Mouse (Mus musculus): Measurements from ENCODE around the gene Sestd1.

Gene Sestd1

GRCm38 (mm10) chr2:77203916-77204315, 76.5 kb downstream of the Sestd1 start:
- no peak for DNase-seq

DNA sequence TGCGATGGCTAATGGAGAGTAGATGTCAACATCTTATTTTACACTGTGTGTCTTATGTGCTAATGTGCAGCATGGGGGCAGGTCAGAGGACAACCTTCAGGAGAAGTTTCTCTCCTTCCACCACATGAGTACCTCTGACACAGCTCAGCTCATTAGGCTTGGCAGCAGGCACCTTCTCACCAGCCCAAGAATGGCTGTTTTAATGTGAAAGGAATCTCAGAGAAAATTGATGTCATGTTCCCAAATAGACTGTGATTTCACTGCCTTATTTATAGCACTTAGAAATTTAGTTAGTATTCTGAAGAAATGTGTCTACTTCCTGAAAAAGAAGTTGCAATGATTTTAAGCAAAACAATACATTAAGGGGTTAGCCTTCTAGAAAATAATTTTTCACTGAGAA, 78.5 kb downstream of the Sestd1 start:
- DNase-seq: no peak

DNA sequence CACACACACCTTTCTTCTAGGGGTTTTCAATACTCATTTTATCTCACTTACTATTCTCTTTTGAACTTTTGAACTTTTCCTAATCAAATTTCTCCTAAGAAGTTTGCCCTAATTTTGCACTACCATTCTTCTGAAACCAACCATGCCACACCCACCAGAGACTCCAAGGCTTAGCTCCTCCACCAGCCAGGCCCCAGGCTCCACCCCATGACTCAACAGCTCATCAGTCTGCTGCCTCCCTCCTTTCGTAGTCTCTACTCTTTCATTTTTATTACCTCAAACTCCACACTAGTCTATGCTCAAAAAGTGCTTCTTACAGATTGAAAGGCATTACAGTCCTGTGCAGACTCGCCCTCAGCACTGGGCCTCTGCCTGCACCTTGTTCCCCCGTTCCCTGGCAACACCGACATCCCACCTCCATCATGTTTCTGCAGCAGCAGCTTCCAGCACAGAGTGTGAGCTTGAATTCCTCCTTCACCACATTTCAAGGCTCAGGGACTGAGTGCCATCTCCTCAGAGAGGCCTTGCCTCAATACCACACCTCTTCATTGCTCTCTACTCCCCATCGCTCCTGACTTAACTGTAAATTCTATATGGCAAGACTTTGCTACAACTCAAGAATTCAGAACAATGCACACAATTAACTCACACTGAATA, 79.3 kb downstream of the Sestd1 start:
- no peak for DNase-seq

GRCm38 (mm10) chr2:77200379-77200778, 80.0 kb downstream of the Sestd1 start:
- no peak for DNase-seq

DNA sequence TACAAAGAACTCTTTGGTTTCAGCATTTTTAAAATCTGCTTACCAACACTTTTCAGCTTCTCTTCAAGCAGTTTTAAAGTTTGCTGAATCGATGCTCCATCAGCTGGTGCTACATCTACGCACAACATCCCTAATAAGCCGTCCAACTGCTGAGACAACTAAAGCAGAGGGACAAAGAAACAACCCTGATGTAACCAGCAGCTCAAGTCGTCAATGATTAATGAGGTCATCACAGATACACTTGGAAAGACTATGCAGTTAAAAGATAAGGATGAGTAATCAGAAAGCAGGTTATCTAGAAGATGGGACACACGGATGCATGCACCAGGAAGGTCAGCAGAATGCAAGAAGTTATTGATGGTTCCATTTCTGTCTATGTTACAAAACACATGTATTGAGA, 82.1 kb downstream of the Sestd1 start:
- DNase-seq: no peak

GRCm38 (mm10) chr2:77196819-77197218, 83.6 kb downstream of the Sestd1 start:
- no peak for DNase-seq

DNA sequence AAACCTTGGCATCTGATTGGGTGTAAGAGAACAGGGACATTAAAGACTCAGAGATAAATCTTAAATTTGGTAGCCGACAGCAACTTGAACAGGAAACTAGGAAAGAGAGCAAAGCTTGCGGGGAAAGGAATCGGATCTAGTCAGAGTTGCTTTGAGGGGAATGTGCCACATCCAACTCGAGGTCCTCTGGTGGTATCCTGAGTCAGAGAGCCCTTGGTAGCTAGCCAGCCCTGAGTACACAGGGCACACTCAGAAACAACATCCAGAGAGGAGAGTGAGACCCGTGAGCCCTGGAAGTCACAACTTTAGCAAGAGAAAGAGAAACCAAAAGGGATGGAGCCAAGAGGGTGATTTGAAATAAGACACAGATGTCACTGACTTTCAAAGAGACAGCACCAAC, 85.3 kb downstream of the Sestd1 start:
- DNase-seq: no peak

DNA sequence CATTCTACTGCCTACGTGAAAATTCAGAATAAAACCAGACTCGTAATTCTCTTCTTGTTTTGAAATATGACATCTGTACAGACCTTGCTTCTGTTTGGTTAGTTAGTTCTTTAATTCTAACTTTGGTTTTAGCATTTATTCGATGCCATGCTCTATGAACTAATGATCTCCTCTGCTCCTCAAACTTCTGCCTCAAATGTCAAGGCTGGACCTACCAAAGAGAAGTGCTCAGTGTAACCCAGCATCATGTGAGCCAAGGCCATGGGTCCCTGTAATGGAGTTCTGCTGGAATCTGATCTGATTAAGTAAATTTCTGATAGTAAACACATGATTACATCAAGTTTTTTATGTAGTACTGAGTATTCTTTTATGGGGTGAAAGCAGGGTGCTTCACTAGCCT, 88.6 kb downstream of the Sestd1 start:
- no peak for DNase-seq

DNA sequence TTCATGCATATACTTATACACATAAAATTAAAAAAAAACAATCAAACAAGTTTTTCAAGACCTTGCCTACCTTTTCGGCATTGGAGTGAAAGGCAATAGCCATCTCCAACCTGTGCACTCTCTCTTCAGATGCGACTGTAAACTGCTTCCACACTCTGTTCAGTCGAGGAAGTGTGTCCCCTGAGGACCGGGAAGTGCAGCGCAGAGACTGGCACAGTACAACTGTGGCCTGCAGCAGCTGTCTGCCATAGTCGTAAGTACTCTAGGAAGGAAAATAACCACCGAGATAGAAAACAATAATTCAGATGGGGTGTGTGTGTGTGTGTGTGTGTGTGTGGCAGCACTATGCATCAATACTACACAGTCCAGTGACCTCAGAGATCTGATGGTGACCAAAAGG, 89.5 kb downstream of the Sestd1 start:
- no peak for DNase-seq

GRCm38 (mm10) chr2:77190301-77190700, 90.1 kb downstream of the Sestd1 start:
- DNase-seq: no peak

- DNase-seq: no peak
Measured at GRCm38 (mm10) chr2:77189671-77190070, 90.7 kb downstream of the Sestd1 start.

DNA sequence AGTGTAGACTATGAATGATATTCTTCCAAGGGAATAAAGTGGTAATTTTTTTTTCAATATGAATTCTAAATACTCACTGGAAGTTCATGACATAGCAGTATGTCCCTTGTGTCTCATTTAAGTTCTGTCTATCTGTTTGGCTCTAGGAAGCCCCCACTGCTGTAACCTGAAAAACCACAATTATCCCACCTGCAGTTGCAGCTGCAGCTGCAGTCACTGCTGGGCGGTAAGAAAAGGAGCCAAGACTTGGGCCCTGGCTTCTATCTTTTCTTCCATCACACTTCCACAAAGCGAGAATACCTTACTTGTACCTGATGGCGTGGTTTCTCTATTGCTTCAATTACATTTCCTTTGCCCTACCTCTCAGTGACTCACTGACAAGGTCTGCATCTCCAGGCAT, 92.9 kb downstream of the Sestd1 start:
- DNase-seq: no peak

DNA sequence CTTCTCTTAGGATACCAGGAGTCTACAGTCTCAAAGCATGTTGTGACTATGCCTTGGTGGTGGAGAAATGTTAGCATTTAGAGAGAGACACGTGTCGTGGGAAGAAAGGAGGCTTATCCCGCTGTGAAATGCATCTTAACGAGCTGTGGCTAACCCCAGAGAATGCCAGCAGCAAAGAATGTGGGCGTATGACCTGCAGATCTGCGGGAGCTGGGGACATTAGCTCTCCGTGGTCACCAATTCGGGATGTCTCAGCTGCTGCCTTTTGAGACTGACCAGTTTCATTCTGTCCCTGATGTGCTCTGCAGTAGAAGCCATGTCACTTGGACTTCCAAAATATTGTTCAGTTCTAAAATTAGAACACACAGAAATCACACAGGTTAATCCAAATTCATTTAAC, 93.5 kb downstream of the Sestd1 start:
- DNase-seq: no peak

DNA sequence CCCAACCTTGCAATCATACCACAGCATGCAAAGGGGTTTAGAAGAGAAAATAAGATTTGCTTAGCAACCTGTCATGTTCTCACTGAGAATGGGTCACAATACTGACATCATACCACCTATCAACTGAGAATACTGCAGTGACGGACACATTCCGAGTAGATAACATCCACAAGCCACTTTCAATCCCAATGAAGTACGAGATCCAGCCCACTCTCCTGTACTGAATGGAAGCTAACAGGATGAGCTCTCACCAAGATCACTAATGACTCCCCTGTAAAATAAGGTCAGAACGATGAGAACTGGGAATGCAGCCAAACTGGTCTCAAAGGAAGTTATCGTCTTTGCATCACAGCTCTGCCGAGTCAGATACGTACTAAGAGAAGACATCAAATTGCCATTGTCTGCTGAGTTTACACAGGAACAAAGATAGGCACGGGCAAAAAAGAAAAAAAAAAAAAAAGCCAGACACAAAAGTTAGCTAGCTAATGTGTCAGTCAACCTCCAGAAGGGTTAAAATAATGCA, 96.3 kb downstream of the Sestd1 start:
- no peak for DNase-seq

GRCm38 (mm10) chr2:77183646-77184045, 96.7 kb downstream of the Sestd1 start:
- DNase-seq: no peak

GRCm38 (mm10) chr2:77182996-77183380, 97.4 kb downstream of the Sestd1 start:
- no peak for DNase-seq

GRCm38 (mm10) chr2:77182271-77182995, 98.0 kb downstream of the Sestd1 start:
- DNase-seq: no peak

DNA sequence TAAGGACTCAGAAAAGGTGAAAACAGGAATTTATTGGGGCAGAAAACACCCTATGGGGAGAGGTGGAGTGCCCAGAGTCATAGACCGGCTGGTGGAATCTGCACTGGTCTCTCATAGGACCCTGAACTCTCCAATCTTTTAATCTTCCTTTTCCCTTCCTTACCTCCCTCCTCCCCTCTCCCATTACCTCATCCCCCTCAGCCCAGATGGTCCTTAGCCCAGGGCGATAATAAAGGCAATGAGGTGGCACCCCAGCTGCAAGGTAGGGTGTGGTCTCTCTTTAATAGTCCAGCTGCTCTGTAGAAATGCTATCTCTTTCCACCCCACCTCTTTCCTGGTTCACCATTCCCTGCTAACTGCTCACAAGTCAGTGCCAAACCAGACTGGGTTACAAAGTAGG, 102.9 kb downstream of the Sestd1 start:
- no peak for DNase-seq

- no peak for DNase-seq
Measured at GRCm38 (mm10) chr2:77176413-77176812, 104.0 kb downstream of the Sestd1 start.

- DNase-seq: no peak
Measured at GRCm38 (mm10) chr2:77175411-77175810, 105.0 kb downstream of the Sestd1 start.

- DNase-seq: no peak
Measured at GRCm38 (mm10) chr2:77174313-77174712, 106.1 kb downstream of the Sestd1 start.

DNA sequence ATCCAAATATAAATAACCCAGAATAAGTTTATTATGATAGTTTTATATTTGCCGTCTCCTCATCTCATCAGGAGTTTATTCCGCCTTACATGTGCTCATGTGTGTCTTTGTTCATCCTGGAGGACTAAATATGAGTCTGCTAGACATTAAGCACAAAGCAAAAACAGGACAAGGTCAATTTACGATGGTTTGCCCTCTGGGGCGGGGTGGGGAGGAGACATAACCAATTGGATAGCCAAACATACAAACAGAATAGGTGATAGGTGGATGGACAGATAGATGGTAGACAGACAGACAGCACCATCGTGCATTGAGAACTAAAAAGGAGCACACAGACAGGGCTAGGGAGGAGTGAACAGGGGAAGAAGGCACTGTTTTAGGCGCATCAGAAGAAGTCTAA, 106.6 kb downstream of the Sestd1 start:
- DNase-seq: no peak

GRCm38 (mm10) chr2:77173366-77173765, 107.0 kb downstream of the Sestd1 start:
- no peak for DNase-seq

GRCm38 (mm10) chr2:77172241-77172671, 108.1 kb downstream of the Sestd1 start:
- no peak for DNase-seq
